8 mouse cellular contexts compared by ENCODE assay signal in genomic region chr3:108721076-108721991, GRCm38 (mm10). TPM values are rescaled to one million over a fixed set of nuclear protein-coding genes. Genes with fewer than 3 reads are reported as not detected.
DNase-seq lines count a peak whose midpoint lies in the region; ATAC-seq and TF ChIP-seq lines count a peak whose summit lies in the region.

No protein-coding gene starts in this region.

- TF ChIP-seq POLR2A in liver, adult 2 months (IDR thresholded peaks at IDR 0.05; ENCODE audit: extremely low read depth, insufficient read depth, low read length) = no peak

- H3K9ac ChIP-seq in embryonic facial prominence, embryonic 11.5 days (replicated peaks; ENCODE audit: low read length) = peak overlapping the region; percentile 84
- peak overlapping the region; percentile 92 for H3K9ac ChIP-seq in heart, embryonic 11.5 days (ENCODE audit: low read depth, low read length)
- H3K9ac ChIP-seq in kidney, embryonic 15.5 days = peak overlapping the region; percentile 87
- peak overlapping the region; percentile 54 for H3K9ac ChIP-seq in liver, adult 2 months (ENCODE audit: low read depth, low read length)
- H3K9ac ChIP-seq in neural tube, embryonic 13.5 days = peak overlapping the region; percentile 88

- peak overlapping the region; percentile 95 for H3K27ac ChIP-seq in embryonic facial prominence, embryonic 11.5 days (replicated peaks; ENCODE audit: low read depth, low read length)
- H3K27ac ChIP-seq in heart, embryonic 11.5 days (ENCODE audit: low read depth, low read length) = peak overlapping the region; percentile 84
- H3K27ac ChIP-seq in kidney, embryonic 15.5 days = peak overlapping the region; percentile 91
- H3K27ac ChIP-seq in liver, adult 2 months (replicated peaks; ENCODE audit: insufficient read depth, low read depth, low read length) = no peak overlapping the region
- peak overlapping the region; percentile 94 for H3K27ac ChIP-seq in neural tube, embryonic 13.5 days (replicated peaks)

- peak overlapping the region; percentile 73 for H3K4me3 ChIP-seq in embryonic facial prominence, embryonic 11.5 days (ENCODE audit: low read depth, low read length)
- H3K4me3 ChIP-seq in heart, embryonic 11.5 days (ENCODE audit: low read depth, low read length) = peak overlapping the region; percentile 83
- H3K4me3 ChIP-seq in kidney, embryonic 15.5 days (replicated peaks) = peak overlapping the region; percentile 82
- peak overlapping the region; percentile 76 for H3K4me3 ChIP-seq in liver, adult 2 months (ENCODE audit: insufficient read depth, low read depth, low read length)
- peak overlapping the region; percentile 76 for H3K4me3 ChIP-seq in neural tube, embryonic 13.5 days

- H3K36me3 ChIP-seq in embryonic facial prominence, embryonic 11.5 days (replicated peaks; ENCODE audit: control insufficient read depth, insufficient read depth, low read depth, low read length) = no peaks in the 10 kb centered on the region
- H3K36me3 ChIP-seq in heart, embryonic 11.5 days (ENCODE audit: control insufficient read depth, insufficient read depth, low read length) = no peaks in the 10 kb centered on the region
- no peaks in the 10 kb centered on the region for H3K36me3 ChIP-seq in kidney, embryonic 15.5 days
- no peaks in the 10 kb centered on the region for H3K36me3 ChIP-seq in liver, adult 2 months (ENCODE audit: control insufficient read depth, insufficient read depth, low read length)
- H3K36me3 ChIP-seq in neural tube, embryonic 13.5 days = no peaks in the 10 kb centered on the region

- no peak; the same call in 1 of the 2 replicates for ATAC-seq in embryonic facial prominence, embryonic 11.5 days (replicated peaks; ENCODE audit: insufficient number of reproducible peaks, low FRiP score, low TSS enrichment, low read depth)
- no peak; the same call in 1 of the 2 replicates for ATAC-seq in heart, embryonic 11.5 days (replicated peaks; ENCODE audit: insufficient number of reproducible peaks, low FRiP score, low TSS enrichment)
- ATAC-seq in kidney, embryonic 15.5 days (replicated peaks; ENCODE audit: low FRiP score) = no peak
- ATAC-seq in neural tube, embryonic 13.5 days (ENCODE audit: low read depth) = peak; percentile 61; the same call in 1 of the 2 replicates

- peak; percentile 34 to 40 for DNase-seq in B cell, adult 2 months
- DNase-seq in adrenal gland, adult (ENCODE audit: inconsistent age in 2 of 2, low spot score in 1 of 2) = peak; percentile 46 to 79
- peak; percentile 73 for DNase-seq in embryonic facial prominence, embryonic 11.5 days (ENCODE audit: low spot score)
- DNase-seq in liver, adult 2 months (ENCODE audit: extremely low read depth, low read depth, low spot score) = peak; percentile 53
- DNase-seq in urinary bladder, postnatal 36 days (ENCODE audit: low spot score in 2 of 2) = peak; percentile 36 to 42

- H3K9me3 ChIP-seq in embryonic facial prominence, embryonic 11.5 days (replicated peaks; ENCODE audit: control insufficient read depth, low read length) = no peaks in the 10 kb centered on the region
- H3K9me3 ChIP-seq in heart, embryonic 11.5 days (replicated peaks; ENCODE audit: control insufficient read depth, low read length) = no peaks in the 10 kb centered on the region
- no peaks in the 10 kb centered on the region for H3K9me3 ChIP-seq in kidney, embryonic 15.5 days (replicated peaks)
- H3K9me3 ChIP-seq in neural tube, embryonic 13.5 days = no peaks in the 10 kb centered on the region

- H3K4me1 ChIP-seq in embryonic facial prominence, embryonic 11.5 days (ENCODE audit: control insufficient read depth, insufficient read depth, low read length) = no peaks in the 10 kb centered on the region
- 0 out of 2 replicates have a peak, but pooled peaks cover 6% of the 10 kb centered on the region for H3K4me1 ChIP-seq in heart, embryonic 11.5 days (ENCODE audit: control insufficient read depth, insufficient read depth, low read length)
- peaks cover 18% of the 10 kb centered on the region for H3K4me1 ChIP-seq in kidney, embryonic 15.5 days
- H3K4me1 ChIP-seq in liver, adult 2 months (ENCODE audit: control insufficient read depth, insufficient read depth, low read length) = peaks cover 6% of the 10 kb centered on the region
- H3K4me1 ChIP-seq in neural tube, embryonic 13.5 days (replicated peaks) = peaks cover 31% of the 10 kb centered on the region

- under 1% methylated on average over 44 of the region's 44 CpGs for WGBS in embryonic facial prominence, embryonic 11.5 days
- 1% methylated on average over 44 of the region's 44 CpGs for WGBS in heart, embryonic 11.5 days (ENCODE audit: insufficient replicate concordance)
- WGBS in kidney, embryonic 15.5 days = under 1% methylated on average over 44 of the region's 44 CpGs
- 2% methylated on average over 44 of the region's 44 CpGs for WGBS in liver, adult 2 months
- WGBS in neural tube, embryonic 13.5 days = under 1% methylated on average over 44 of the region's 44 CpGs

- peak overlapping the region; percentile 62 for H3K4me2 ChIP-seq in embryonic facial prominence, embryonic 11.5 days (ENCODE audit: low read depth, low read length)
- peak overlapping the region; percentile 79 for H3K4me2 ChIP-seq in heart, embryonic 11.5 days
- peak overlapping the region; percentile 57 for H3K4me2 ChIP-seq in kidney, embryonic 15.5 days
- H3K4me2 ChIP-seq in neural tube, embryonic 13.5 days = peak overlapping the region; percentile 68

- H3K27me3 ChIP-seq in embryonic facial prominence, embryonic 11.5 days (ENCODE audit: control insufficient read depth, insufficient read depth, low read length) = no peaks in the 10 kb centered on the region
- no peaks in the 10 kb centered on the region for H3K27me3 ChIP-seq in heart, embryonic 11.5 days (ENCODE audit: control insufficient read depth, insufficient read depth, low read length)
- H3K27me3 ChIP-seq in kidney, embryonic 15.5 days = 0 out of 2 replicates have a peak, but pooled peaks cover 2% of the 10 kb centered on the region
- H3K27me3 ChIP-seq in liver, adult 2 months (ENCODE audit: control insufficient read depth, insufficient read depth, low read length) = no peaks in the 10 kb centered on the region
- no peaks in the 10 kb centered on the region for H3K27me3 ChIP-seq in neural tube, embryonic 13.5 days

- H3K79me2 ChIP-seq in liver, adult 2 months (ENCODE audit: control insufficient read depth, insufficient read depth, low read length) = peaks cover 3% of the 10 kb centered on the region; the same call in 1 of the 2 replicates

- TF ChIP-seq CTCF in liver, adult 2 months (IDR thresholded peaks at IDR 0.05; ENCODE audit: low read depth, low read length) = peak; percentile 42

RNA-seq across cellular contexts. Expression of gene Gpsm2, which starts 0.8 kb away (rescaled TPM):
- 99.1 and 99.3 TPM in 2 replicates for polyA plus RNA-seq in embryonic facial prominence, embryonic 11.5 days (2014; fragmentation: Nextera tagmentation; extraction: Ambion mirVana)
- 27.2 and 31.3 TPM in 2 replicates for polyA plus RNA-seq in heart, embryonic 11.5 days (2014; fragmentation: Nextera tagmentation; extraction: Ambion mirVana)
- polyA plus RNA-seq in kidney, embryonic 15.5 days (2015; fragmentation: Nextera tagmentation; extraction: Ambion mirVana) = 43.3 and 45.1 TPM in 2 replicates
- 9.9 and 10.9 TPM in 2 replicates for total RNA-seq in liver, adult 2 months (2014; rRNA removed)
- 2.4 and 2.9 TPM in 2 replicates for polyA plus RNA-seq in liver, adult 2 months (2012; rRNA removed)
- 31.3 and 38.1 TPM in 2 replicates for polyA plus RNA-seq in neural tube, embryonic 13.5 days (2015; fragmentation: Nextera tagmentation; extraction: Ambion mirVana)

RNA-seq across cellular contexts. Expression of gene Aknad1, which starts 18.1 kb away (rescaled TPM):
- polyA plus RNA-seq in embryonic facial prominence, embryonic 11.5 days (2014; fragmentation: Nextera tagmentation; extraction: Ambion mirVana) = 0.15 and 0.20 TPM in 2 replicates
- not detected in 2 replicates for polyA plus RNA-seq in heart, embryonic 11.5 days (2014; fragmentation: Nextera tagmentation; extraction: Ambion mirVana)
- polyA plus RNA-seq in kidney, embryonic 15.5 days (2015; fragmentation: Nextera tagmentation; extraction: Ambion mirVana) = 0.05 and 0.10 TPM in 2 replicates
- not detected in 2 replicates for total RNA-seq in liver, adult 2 months (2014; rRNA removed)
- polyA plus RNA-seq in liver, adult 2 months (2012; rRNA removed) = not detected in 2 replicates
- 0.10 TPM in 1 of 2 replicates, not detected in the other for polyA plus RNA-seq in neural tube, embryonic 13.5 days (2015; fragmentation: Nextera tagmentation; extraction: Ambion mirVana)
